Mouse (Mus musculus) c-Kit-negative CD71-positive TER-119-positive erythroid progenitor cells, embryonic 14.5 days (primary cell): Measurements from ENCODE around the gene Lama5.

Experiments
- DNase-seq: peaks from one replicate; pipeline ENCODE4 v3.0.0-alpha.2; 2013; ENCODE audit warnings: low read depth, low spot score

Gene Lama5

GRCm38 (mm10) chr2:180224647-180225043 lies 1.0 kb downstream of the Lama5 start:
- no peak for DNase-seq

GRCm38 (mm10) chr2:180222250-180222649 lies 3.4 kb downstream of the Lama5 start:
- no peak for DNase-seq

- no peak for DNase-seq
Observed at GRCm38 (mm10) chr2:180221051-180221450, 4.6 kb downstream of the Lama5 start.

GRCm38 (mm10) chr2:180220165-180220564 lies 5.5 kb downstream of the Lama5 start:
- DNase-seq = no peak

- no peak for DNase-seq
Observed at GRCm38 (mm10) chr2:180219145-180219943, 6.3 kb downstream of the Lama5 start.

- DNase-seq = no peak
Observed at GRCm38 (mm10) chr2:180218677-180219076, 7.0 kb downstream of the Lama5 start.

GRCm38 (mm10) chr2:180218241-180218640 lies 7.4 kb downstream of the Lama5 start:
- no peak for DNase-seq

GRCm38 (mm10) chr2:180217587-180217986 lies 8.1 kb downstream of the Lama5 start:
- no peak for DNase-seq

GRCm38 (mm10) chr2:180216921-180217320 lies 8.7 kb downstream of the Lama5 start:
- no peak for DNase-seq

GRCm38 (mm10) chr2:180215951-180216350 lies 9.7 kb downstream of the Lama5 start:
- DNase-seq = no peak

GRCm38 (mm10) chr2:180215011-180215461 lies 10.6 kb downstream of the Lama5 start:
- no peak for DNase-seq

GRCm38 (mm10) chr2:180214352-180214978 lies 11.2 kb downstream of the Lama5 start:
- DNase-seq = no peak

- no peak for DNase-seq
Observed at GRCm38 (mm10) chr2:180212255-180212654, 13.4 kb downstream of the Lama5 start.

- no peak for DNase-seq
Observed at GRCm38 (mm10) chr2:180208976-180209375, 16.7 kb downstream of the Lama5 start.

GRCm38 (mm10) chr2:180207840-180208239 lies 17.8 kb downstream of the Lama5 start:
- no peak for DNase-seq

- DNase-seq = no peak
Observed at GRCm38 (mm10) chr2:180205956-180206280, 19.7 kb downstream of the Lama5 start.

- no peak for DNase-seq
Observed at GRCm38 (mm10) chr2:180205083-180205955, 20.3 kb downstream of the Lama5 start.

GRCm38 (mm10) chr2:180204501-180204900 lies 21.2 kb downstream of the Lama5 start:
- no peak for DNase-seq

GRCm38 (mm10) chr2:180202805-180203204 lies 22.9 kb downstream of the Lama5 start:
- no peak for DNase-seq

GRCm38 (mm10) chr2:180202263-180202662 lies 23.4 kb downstream of the Lama5 start:
- DNase-seq = no peak

- no peak for DNase-seq
Observed at GRCm38 (mm10) chr2:180201303-180201702, 24.4 kb downstream of the Lama5 start.

GRCm38 (mm10) chr2:180200681-180201080 lies 25.0 kb downstream of the Lama5 start:
- DNase-seq = no peak
